ENCODE assay signal across 26 mouse cellular contexts in the genomic region with DNA sequence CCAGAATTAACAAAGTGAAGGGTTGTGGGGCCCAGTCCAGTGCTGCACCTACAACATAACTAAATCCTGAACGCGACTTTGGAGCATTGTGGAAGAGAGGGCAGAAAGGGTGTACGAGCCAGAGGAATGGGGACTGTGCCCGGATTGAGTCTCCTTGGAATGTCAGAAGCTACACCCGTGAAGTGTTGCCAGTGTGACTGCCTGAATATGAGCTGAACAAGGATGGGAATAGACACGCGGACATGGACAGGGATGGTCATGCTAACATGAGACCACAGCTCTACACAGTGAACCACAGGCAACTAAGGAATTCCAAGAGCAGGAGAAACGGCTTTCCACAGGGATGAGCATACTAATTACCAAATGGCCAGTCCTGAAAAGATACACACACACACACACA. TPM values are rescaled to one million over a fixed set of nuclear protein-coding genes. Genes with fewer than 3 reads are reported as not detected.
DNase-seq lines count a peak whose midpoint lies in the region; TF ChIP-seq lines count a peak whose summit lies in the region.
"Had no signal": no experiment of that assay in that cellular context is flagged by ENCODE, and none has a peak within 500 bp of the region (broad histone marks: within the 10 kb centered on the region; RNA-seq: fewer than 3 reads in every experiment).

No protein-coding gene starts in this region.

- no peaks in the 10 kb centered on the region for H3K4me1 ChIP-seq in heart, embryonic 10.5 days
- peaks cover 11% of the 10 kb centered on the region for H3K4me1 ChIP-seq in testis, adult 2 months (ENCODE audit: control insufficient read depth, insufficient read depth, low read length)
- H3K4me1 ChIP-seq: embryonic facial prominence, embryonic 12.5 days had no signal

- DNase-seq in heart, embryonic 10.5 days (ENCODE audit: low spot score), result peak; percentile 52
- DNase-seq in heart, adult 18-20 months, result no peak
- no peak for DNase-seq in testis, postnatal 14 days (ENCODE audit: low spot score)
- DNase-seq in layer of hippocampus, adult 18-20 months (ENCODE audit: low spot score in 2 of 2), result no peak
- DNase-seq: adrenal gland, adult 8-10 months; adrenal gland, postnatal 14 days; adrenal gland, postnatal 36 days; cerebellum, adult 11-12 months; cerebellum, adult 2 months; cerebellum, adult 9-10 months; cerebellum, postnatal 10 days; cerebellum, postnatal 25 days; forebrain, postnatal 0 days had no signal

- 86% methylated on average over 8 of the region's 8 CpGs for WGBS in heart, embryonic 10.5 days

- no peaks in the 10 kb centered on the region for H3K36me3 ChIP-seq in heart, embryonic 10.5 days
- H3K36me3 ChIP-seq in testis, adult 2 months (ENCODE audit: control insufficient read depth, insufficient read depth, low read length), result no peaks in the 10 kb centered on the region
- H3K36me3 ChIP-seq: embryonic facial prominence, embryonic 10.5 days; embryonic facial prominence, embryonic 12.5 days; forebrain, embryonic 15.5 days had no signal

- no peak overlapping the region for H3K27ac ChIP-seq in heart, embryonic 10.5 days
- H3K27ac ChIP-seq in testis, adult 2 months (ENCODE audit: control insufficient read depth, insufficient read depth, low read depth, low read length), result no peak overlapping the region
- H3K27ac ChIP-seq: embryonic facial prominence, embryonic 10.5 days; embryonic facial prominence, embryonic 12.5 days; forebrain, embryonic 13.5 days; forebrain, embryonic 15.5 days had no signal

- H3K4me3 ChIP-seq in heart, embryonic 10.5 days, result no peak overlapping the region
- peak overlapping the region; percentile 59 for H3K4me3 ChIP-seq in testis, adult 2 months (ENCODE audit: control insufficient read depth, low read depth, low read length)
- H3K4me3 ChIP-seq: embryonic facial prominence, embryonic 10.5 days; embryonic facial prominence, embryonic 12.5 days; forebrain, embryonic 13.5 days; forebrain, embryonic 15.5 days had no signal

- no peak for TF ChIP-seq POLR2A in testis, adult 2 months (IDR thresholded peaks at IDR 0.05; ENCODE audit: control insufficient read depth, low read depth, low read length)

- H3K27me3 ChIP-seq in heart, embryonic 10.5 days (ENCODE audit: insufficient read depth, poor library complexity, severe bottlenecking), result no peaks in the 10 kb centered on the region
- no peaks in the 10 kb centered on the region for H3K27me3 ChIP-seq in testis, adult 2 months (ENCODE audit: control insufficient read depth, insufficient read depth, low read length)
- H3K27me3 ChIP-seq: embryonic facial prominence, embryonic 12.5 days; forebrain, embryonic 13.5 days; forebrain, embryonic 15.5 days; Patski had no signal

- no peaks in the 10 kb centered on the region for H3K9me3 ChIP-seq in heart, embryonic 10.5 days
- H3K9me3 ChIP-seq: embryonic facial prominence, embryonic 10.5 days; embryonic facial prominence, embryonic 12.5 days; forebrain, embryonic 13.5 days; forebrain, embryonic 15.5 days had no signal

- TF ChIP-seq CTCF in testis, adult 2 months (IDR thresholded peaks at IDR 0.05; ENCODE audit: control insufficient read depth, insufficient read depth, insufficient replicate concordance, low read depth, low read length), result no peak

RNA-seq across cellular contexts. Expression of a gene that starts 2.2 kb away (rescaled TPM):
- 14.2 and 22.7 TPM in 2 replicates for polyA plus RNA-seq in heart, embryonic 10.5 days (2016; fragmentation: Nextera tagmentation; extraction: Ambion mirVana)
- 10 to 100 TPM; 50.1 to 53.2 TPM for total RNA-seq in heart, adult 18-20 months (2021)
- polyA plus RNA-seq in testis, adult 2 months (2012; rRNA removed), result 35.0 and 38.9 TPM in 2 replicates
- 1 to 10 TPM; 1.4 to 2.6 TPM for total RNA-seq in layer of hippocampus, adult 18-20 months (2021)
- total RNA-seq: ES-E14 had no signal
- polyA plus RNA-seq: forebrain, embryonic 11.5 days; Patski had no signal

RNA-seq across cellular contexts. Expression of a gene that starts 10.5 kb away (rescaled TPM):
- not detected in 2 replicates for polyA plus RNA-seq in heart, embryonic 10.5 days (2016; fragmentation: Nextera tagmentation; extraction: Ambion mirVana)
- not detected for total RNA-seq in heart, adult 18-20 months (2021)
- 0.88 TPM in 1 of 2 replicates, not detected in the other for polyA plus RNA-seq in testis, adult 2 months (2012; rRNA removed)
- not detected for total RNA-seq in layer of hippocampus, adult 18-20 months (2021)
- total RNA-seq: adrenal gland, adult 18-20 months; adrenal gland, adult 8-10 months; adrenal gland, postnatal 14 days; adrenal gland, postnatal 36 days; forebrain, postnatal 0 days had no signal
- polyA plus RNA-seq: activated CD4-positive, CD25-positive, alpha-beta regulatory T cell, adult 4 months; C2C12; cerebellum, adult 2 months; cortical plate, adult 2 months; embryonic facial prominence, embryonic 10.5 days; embryonic facial prominence, embryonic 12.5 days; embryonic facial prominence, embryonic 14.5 days; forebrain, embryonic 11.5 days; forebrain, embryonic 13.5 days; forebrain, embryonic 15.5 days; forebrain, postnatal 0 days; Patski had no signal

RNA-seq across cellular contexts. Expression of a gene that starts 49.9 kb away (rescaled TPM):
- polyA plus RNA-seq in heart, embryonic 10.5 days (2016; fragmentation: Nextera tagmentation; extraction: Ambion mirVana), result 6.7 and 10.8 TPM in 2 replicates
- 10 to 100 TPM; 14.2 to 15.5 TPM for total RNA-seq in heart, adult 18-20 months (2021)
- 1.6 and 1.7 TPM in 2 replicates for polyA plus RNA-seq in testis, adult 2 months (2012; rRNA removed)
- 10 to 100 TPM; 20.8 to 23.4 TPM for total RNA-seq in layer of hippocampus, adult 18-20 months (2021)

RNA-seq across cellular contexts. Expression of a gene that starts 50.6 kb away (rescaled TPM):
- 2.4 and 5.2 TPM in 2 replicates for polyA plus RNA-seq in heart, embryonic 10.5 days (2016; fragmentation: Nextera tagmentation; extraction: Ambion mirVana)
- 10 to 100 TPM; 10.0 to 12.5 TPM for total RNA-seq in heart, adult 18-20 months (2021)
- polyA plus RNA-seq in testis, adult 2 months (2012; rRNA removed), result 5.8 and 7.0 TPM in 2 replicates
- total RNA-seq in layer of hippocampus, adult 18-20 months (2021), result 10 to 100 TPM; 12.7 to 15.3 TPM

Comparison
In these comparisons a context has a peak if more than half of its experiments do, and no peak if none do; other contexts are left out.
1. RNA of a gene that starts 2.2 kb away (total RNA-seq): 50.1 to 53.2 TPM in heart, adult 18-20 months; 1.4 to 2.6 TPM in layer of hippocampus, adult 18-20 months; every median in the first group is over 10 times any median in the second.